Mouse (Mus musculus) MEL (cell line): Measurements from ENCODE around the gene Gm20431. TPM values are rescaled to one million over a fixed set of nuclear protein-coding genes. Genes with fewer than 3 reads are reported as not detected.

Source experiments
- DNase-seq: peaks from one replicate; pipeline ENCODE4 v3.0.0; 2011; ENCODE audit warnings: low read depth, low spot score
- H3K27ac ChIP-seq: 2 replicates; pipeline ENCODE4 v1.5.1; 2012; ENCODE audit warnings: low read depth, mild to moderate bottlenecking, control low read depth, low read length, moderate library complexity; ENCODE audit not compliant: control insufficient read depth
- H3K27me3 ChIP-seq, 2 experiments: fragments of 150-350 bp in 1 of 2; sonication (generic) in 1 of 2; 2 replicates each; pipeline ENCODE4 v1.6.1; 2012; ENCODE audit warnings: low read length in 2 of 2, mild to moderate bottlenecking in 2 of 2, improper control_type of control experiment in 1 of 2, moderate library complexity in 1 of 2; ENCODE audit not compliant: insufficient read depth in 2 of 2, control insufficient read depth in 1 of 2
- H3K36me3 ChIP-seq, 2 experiments: 2 replicates each; pipeline ENCODE4 v1.6.1; 2012 to 2014; ENCODE audit warnings: low read length in 2 of 2, improper control_type of control experiment in 1 of 2, inconsistent platforms in 1 of 2, mild to moderate bottlenecking in 1 of 2; ENCODE audit not compliant: insufficient read depth in 2 of 2, control insufficient read depth in 1 of 2
- H3K4me1 ChIP-seq, 2 experiments: fragments of 150-350 bp in 1 of 2; sonication (generic) in 1 of 2; 2 replicates each; pipeline ENCODE4 v1.6.1; 2012; ENCODE audit warnings: low read length in 2 of 2, improper control_type of control experiment in 1 of 2, mild to moderate bottlenecking in 1 of 2; ENCODE audit not compliant: insufficient read depth in 2 of 2, control insufficient read depth in 1 of 2
- H3K4me3 ChIP-seq, 2 experiments: fragments of 150-350 bp in 1 of 2; sonication (generic) in 1 of 2; 2 replicates each; pipeline ENCODE4 v1.5.1; 2012; ENCODE audit warnings: low read depth in 2 of 2, low read length in 2 of 2, mild to moderate bottlenecking in 2 of 2, moderate library complexity in 2 of 2, control low read depth in 1 of 2, improper control_type of control experiment in 1 of 2; ENCODE audit not compliant: control insufficient read depth in 1 of 2, insufficient read depth in 1 of 2
- H3K79me2 ChIP-seq: 2 replicates; pipeline ENCODE4 v1.6.1; 2012; ENCODE audit warnings: mild to moderate bottlenecking, low read length, moderate library complexity; ENCODE audit not compliant: control insufficient read depth, poor library complexity, insufficient read depth
- H3K9ac ChIP-seq: 2 replicates; pipeline ENCODE4 v1.6.1; 2012; ENCODE audit warnings: low read depth, mild to moderate bottlenecking, control low read depth, low read length, moderate library complexity; ENCODE audit not compliant: control insufficient read depth, poor library complexity, severe bottlenecking
- H3K9me3 ChIP-seq: fragments of 150-350 bp; sonication (generic); replicated peaks from 2 replicates; pipeline ENCODE4 v1.6.1; 2012; ENCODE audit warnings: mild to moderate bottlenecking, low read length, improper control_type of control experiment, moderate library complexity; ENCODE audit not compliant: insufficient read depth
- BHLHE40 ChIP-seq: IDR thresholded peaks from 2 replicates; pipeline ENCODE4 v1.6.1; 2012; ENCODE audit warnings: low read depth, mild to moderate bottlenecking, inconsistent platforms, low read length, improper control_type of control experiment, borderline replicate concordance
- CHD1 ChIP-seq: IDR thresholded peaks from 2 replicates; pipeline ENCODE4 v1.6.1; 2012; ENCODE audit warnings: low read depth, mild to moderate bottlenecking, inconsistent platforms, low read length, improper control_type of control experiment
- CTCF ChIP-seq, 3 experiments: IDR thresholded peaks in 2 of 3; conservative IDR thresholded peaks in 1 of 3; 2 replicates each; pipeline ENCODE4 v1.5.1; 2011 to 2012; ENCODE audit warnings: low read length in 3 of 3, low read depth in 2 of 3, mild to moderate bottlenecking in 2 of 3, improper control_type of control experiment in 1 of 3, inconsistent platforms in 1 of 3, mixed read lengths in 1 of 3, moderate library complexity in 1 of 3; ENCODE audit not compliant: control insufficient read depth in 1 of 3, insufficient read depth in 1 of 3, poor library complexity in 1 of 3, severe bottlenecking in 1 of 3
- E2F4 ChIP-seq: IDR thresholded peaks from 2 replicates; pipeline ENCODE4 v1.6.1; 2011; ENCODE audit warnings: low read depth, low read length, improper control_type of control experiment, borderline replicate concordance
- ELF1 ChIP-seq: IDR thresholded peaks from 2 replicates; pipeline ENCODE4 v1.6.1; 2014; ENCODE audit warnings: low read depth, mild to moderate bottlenecking, inconsistent platforms, low read length, improper control_type of control experiment, moderate library complexity
- EP300 ChIP-seq, 2 experiments: IDR thresholded peaks; 2 replicates each; pipeline ENCODE4 v1.6.1; 2011; ENCODE audit warnings: improper control_type of control experiment in 2 of 2, low read length in 2 of 2, low read depth in 1 of 2, mild to moderate bottlenecking in 1 of 2
- ETS1 ChIP-seq: IDR thresholded peaks from 2 replicates; pipeline ENCODE4 v1.6.1; 2012; ENCODE audit warnings: low read depth, mild to moderate bottlenecking, inconsistent platforms, low read length, improper control_type of control experiment, moderate library complexity
- GABPA ChIP-seq: IDR thresholded peaks from 2 replicates; pipeline ENCODE4 v1.6.1; 2012; ENCODE audit warnings: low read depth, mild to moderate bottlenecking, inconsistent platforms, low read length, improper control_type of control experiment, moderate library complexity
- GATA1 ChIP-seq: IDR thresholded peaks from 2 replicates; pipeline ENCODE4 v1.6.1; 2011; ENCODE audit warnings: low read depth, low read length, improper control_type of control experiment
- HCFC1 ChIP-seq: IDR thresholded peaks from 2 replicates; pipeline ENCODE4 v1.6.1; 2012; ENCODE audit warnings: low read depth, mild to moderate bottlenecking, inconsistent platforms, low read length, improper control_type of control experiment, moderate library complexity
- JUND ChIP-seq: IDR thresholded peaks from 2 replicates; pipeline ENCODE4 v1.6.1; 2011; ENCODE audit warnings: low read depth, mild to moderate bottlenecking, improper control_type of control experiment, low read length
- KAT2A ChIP-seq: conservative IDR thresholded peaks from 2 replicates; pipeline ENCODE4 v1.6.1; 2012; ENCODE audit warnings: low read depth, low read length, improper control_type of control experiment, inconsistent platforms
- MAFK ChIP-seq: IDR thresholded peaks from 2 replicates; pipeline ENCODE4 v1.6.1; 2011; ENCODE audit warnings: low read depth, mild to moderate bottlenecking, low read length, improper control_type of control experiment, borderline replicate concordance
- MAX ChIP-seq: IDR thresholded peaks from 2 replicates; pipeline ENCODE4 v1.6.1; 2011; ENCODE audit warnings: low read length, improper control_type of control experiment
- MAZ ChIP-seq: IDR thresholded peaks from 2 replicates; pipeline ENCODE4 v1.6.1; 2012; ENCODE audit warnings: low read depth, mild to moderate bottlenecking, inconsistent platforms, low read length, improper control_type of control experiment
- MEF2A ChIP-seq: IDR thresholded peaks from 2 replicates; pipeline ENCODE4 v1.6.1; 2014; ENCODE audit warnings: low read depth, mild to moderate bottlenecking, inconsistent platforms, low read length, improper control_type of control experiment; ENCODE audit not compliant: poor library complexity, insufficient replicate concordance, severe bottlenecking; ENCODE audit errors: extremely low read depth
- MYB ChIP-seq: IDR thresholded peaks from 2 replicates; pipeline ENCODE4 v1.6.1; 2011; ENCODE audit warnings: mild to moderate bottlenecking, low read depth, low read length, improper control_type of control experiment
- MYC ChIP-seq: IDR thresholded peaks from 2 replicates; pipeline ENCODE4 v1.6.1; 2011; ENCODE audit warnings: low read depth, mild to moderate bottlenecking, low read length, improper control_type of control experiment, moderate library complexity
- NELFE ChIP-seq: IDR thresholded peaks from 2 replicates; pipeline ENCODE4 v1.6.1; 2011; ENCODE audit warnings: low read depth, low read length, improper control_type of control experiment
- NRF1 ChIP-seq: IDR thresholded peaks from 2 replicates; pipeline ENCODE4 v1.6.1; 2014; ENCODE audit warnings: low read depth, mild to moderate bottlenecking, inconsistent platforms, low read length, improper control_type of control experiment, moderate library complexity; ENCODE audit not compliant: poor library complexity, insufficient read depth, severe bottlenecking
- POLR2A ChIP-seq, 2 experiments: IDR thresholded peaks; 2 replicates each; pipeline ENCODE4 v1.6.1; 2011 to 2012; ENCODE audit warnings: low read length in 2 of 2, mild to moderate bottlenecking in 2 of 2, control low read depth in 1 of 2, improper control_type of control experiment in 1 of 2, low read depth in 1 of 2, moderate library complexity in 1 of 2; ENCODE audit not compliant: control insufficient read depth in 1 of 2, insufficient read depth in 1 of 2, poor library complexity in 1 of 2
- POLR2AphosphoS2 ChIP-seq: IDR thresholded peaks from 2 replicates; pipeline ENCODE4 v1.6.1; 2011; ENCODE audit warnings: low read length, improper control_type of control experiment
- POLR2AphosphoS5 ChIP-seq: IDR thresholded peaks from 2 replicates; pipeline ENCODE4 v1.6.1; 2012; ENCODE audit warnings: low read depth, borderline replicate concordance, mild to moderate bottlenecking, inconsistent platforms, low read length, moderate library complexity, mixed read lengths
- RAD21 ChIP-seq: IDR thresholded peaks from 2 replicates; pipeline ENCODE4 v1.6.1; 2011; ENCODE audit warnings: mild to moderate bottlenecking, low read depth, low read length, improper control_type of control experiment
- RCOR1 ChIP-seq: IDR thresholded peaks from 2 replicates; pipeline ENCODE4 v1.6.1; 2012; ENCODE audit warnings: low read depth, mild to moderate bottlenecking, inconsistent platforms, low read length, improper control_type of control experiment
- SIN3A ChIP-seq: IDR thresholded peaks from 2 replicates; pipeline ENCODE4 v1.6.1; 2012; ENCODE audit warnings: low read length, improper control_type of control experiment, inconsistent platforms
- SMC3 ChIP-seq: IDR thresholded peaks from 2 replicates; pipeline ENCODE4 v1.6.1; 2011; ENCODE audit warnings: low read depth, low read length, improper control_type of control experiment
- TAL1 ChIP-seq: IDR thresholded peaks from 2 replicates; pipeline ENCODE4 v1.6.1; 2012; ENCODE audit warnings: mild to moderate bottlenecking, inconsistent platforms, low read length, moderate library complexity, mixed read lengths
- TBP ChIP-seq: IDR thresholded peaks from 2 replicates; pipeline ENCODE4 v1.8.0; 2011; ENCODE audit warnings: low read depth, low read length, improper control_type of control experiment
- TCF12 ChIP-seq: IDR thresholded peaks from 2 replicates; pipeline ENCODE4 v1.6.1; 2014; ENCODE audit warnings: low read depth, mild to moderate bottlenecking, inconsistent platforms, low read length, improper control_type of control experiment, moderate library complexity
- UBTF ChIP-seq: IDR thresholded peaks from 2 replicates; pipeline ENCODE4 v1.6.1; 2012; ENCODE audit warnings: low read depth, mild to moderate bottlenecking, inconsistent platforms, low read length, improper control_type of control experiment, moderate library complexity, borderline replicate concordance; ENCODE audit not compliant: insufficient read depth
- USF1 ChIP-seq: IDR thresholded peaks from 2 replicates; pipeline ENCODE4 v1.6.1; 2014; ENCODE audit warnings: low read depth, mild to moderate bottlenecking, inconsistent platforms, low read length, improper control_type of control experiment, moderate library complexity
- USF2 ChIP-seq, 2 experiments: IDR thresholded peaks; 2 replicates each; pipeline ENCODE4 v1.6.1; 2011 to 2012; ENCODE audit warnings: improper control_type of control experiment in 2 of 2, low read length in 2 of 2, borderline replicate concordance in 1 of 2, inconsistent platforms in 1 of 2, low read depth in 1 of 2, mild to moderate bottlenecking in 1 of 2; ENCODE audit not compliant: insufficient read depth in 1 of 2
- ZC3H11A ChIP-seq: IDR thresholded peaks from 2 replicates; pipeline ENCODE4 v1.6.1; 2012; ENCODE audit warnings: low read depth, mild to moderate bottlenecking, inconsistent platforms, low read length, improper control_type of control experiment
- ZKSCAN1 ChIP-seq: IDR thresholded peaks from 2 replicates; pipeline ENCODE4 v1.6.1; 2012; ENCODE audit warnings: low read depth, mild to moderate bottlenecking, inconsistent platforms, low read length, improper control_type of control experiment, moderate library complexity
- ZMIZ1 ChIP-seq: IDR thresholded peaks from 2 replicates; pipeline ENCODE4 v1.6.1; 2012; ENCODE audit warnings: low read depth, mild to moderate bottlenecking, inconsistent platforms, low read length, improper control_type of control experiment, moderate library complexity
- ZNF384 ChIP-seq: IDR thresholded peaks from 2 replicates; pipeline ENCODE4 v1.6.1; 2012; ENCODE audit warnings: low read depth, mild to moderate bottlenecking, inconsistent platforms, low read length, improper control_type of control experiment
- polyA plus RNA-seq, 2 experiments: library from polyadenylated mRNA; stranded (reverse) in 1 of 2; unstranded in 1 of 2; fragments of >175 nt in 1 of 2; fragments of >200 nt in 1 of 2; gene quantifications; 2 replicates each; pipeline versions ENCODE4 v1.2.1 to v1.2.4; 2012; ENCODE audit warnings: low replicate concordance in 2 of 2, low read depth in 1 of 2; ENCODE audit not compliant: insufficient read length in 2 of 2, insufficient read depth in 1 of 2, missing spikeins in 1 of 2
- total RNA-seq: library from RNA; depleted of rRNA; stranded (reverse); fragments of 300-350 nt; gene quantifications from 2 replicates; pipeline ENCODE4 v1.2.3, GENCODE M21; 2012

Gene Gm20431
- total and polyA plus RNA-seq, 3 experiments, result 5.9 to 8.1 TPM; not detected in 1

- Histone ChIP-seq H3K9ac (no peak overlapping the region), H3K9me3 (no peaks in the 10 kb centered on the region), H3K4me3 (no peak overlapping the region), H3K36me3 (no peaks in the 10 kb centered on the region; a peak in 1 of 4 replicates), H3K27me3 (no peaks in the 10 kb centered on the region), H3K27ac (no peak overlapping the region), H3K4me1 (peaks cover 0 to 3% of the 10 kb centered on the region in 2 experiments; a peak in 2 of 4 replicates), H3K79me2 (no peaks in the 10 kb centered on the region)
- DNase-seq, result peak; percentile 71
- TF ChIP-seq MYB (0 out of 2 replicates have a peak, but pooled peaks have one; percentile 12), POLR2AphosphoS5 (no peak), HCFC1 (no peak), POLR2A (IDR thresholded peaks at IDR 0.05; ENCODE audit: control insufficient read depth in 1 of 2, insufficient read depth in 1 of 2, low read depth in 1 of 2, low read length in 2 of 2, poor library complexity in 1 of 2) (no peak), MAFK (no peak), GABPA (no peak), EP300 (IDR thresholded peaks at IDR 0.05; ENCODE audit: low read depth in 1 of 2, low read length in 2 of 2) (peak in 1 of 2 experiments; percentile 65; a peak in 2 of 4 replicates), GATA1 (peak; percentile 28; the same call in 1 of the 2 replicates), ETS1 (peak; percentile 98), TCF12 (peak; percentile 85), CTCF (IDR thresholded peaks at IDR 0.05 in 2 of 3, conservative IDR thresholded peaks at IDR 0.05 in 1 of 3; ENCODE audit: control insufficient read depth in 1 of 3, insufficient read depth in 1 of 3, low read depth in 2 of 3, low read length in 3 of 3, poor library complexity in 1 of 3, severe bottlenecking in 1 of 3) (no peak), ZMIZ1 (no peak), ZKSCAN1 (no peak), MAX (no peak), TAL1 (peak; percentile 39; the same call in 1 of the 2 replicates), MEF2A (no peak), SMC3 (no peak), USF2 (IDR thresholded peaks at IDR 0.05; ENCODE audit: borderline replicate concordance in 1 of 2, insufficient read depth in 1 of 2, low read depth in 1 of 2, low read length in 2 of 2) (no peak), E2F4 (no peak), ELF1 (peak; percentile 28; the same call in 1 of the 2 replicates), ZC3H11A (no peak), NRF1 (no peak), SIN3A (peak; percentile 65), ZNF384 (no peak), CHD1 (no peak), BHLHE40 (no peak), MYC (no peak), MAZ (no peak; the same call in 1 of the 2 replicates), TBP (no peak), UBTF (no peak), KAT2A (no peak), RAD21 (no peak), USF1 (no peak), POLR2AphosphoS2 (no peak), NELFE (no peak), RCOR1 (no peak), JUND (no peak)
These were observed 11.0 kb upstream of the Gm20431 start for GRCm38 (mm10) chr2:167672212-167672685.
